Mouse (Mus musculus) layer of hippocampus, postnatal 36 days (tissue): Measurements from ENCODE around the gene 4933425L06Rik. TPM values are rescaled to one million over a fixed set of nuclear protein-coding genes. Genes with fewer than 3 reads are reported as not detected.
A peak's percentile ranks its signal among the peaks of the same experiment; 100 is the strongest.

Experiments used
- DNase-seq, 2 experiments: peaks; one replicate each; pipeline ENCODE4 v3.0.0; 2022
- total RNA-seq, 2 experiments: library from RNA; stranded (reverse); gene quantifications; 2 replicates each; pipeline ENCODE4 v1.2.3; 2021

Gene 4933425L06Rik
- total RNA-seq, result not detected

- DNase-seq, result no peak
These were observed at the start of gene 4933425L06Rik for GRCm38 (mm10) chr13:105081862-105082261. 4933425L06Rik (plus strand) TSS chr13:105082122.

GRCm38 (mm10) chr13:105037816-105038215 is 44.1 kb upstream of the 4933425L06Rik start:
- no peak for DNase-seq

- no peak for DNase-seq
These were observed 43.6 kb upstream of the 4933425L06Rik start for GRCm38 (mm10) chr13:105038334-105038733.

- no peak for DNase-seq
These were observed 38.0 kb upstream of the 4933425L06Rik start for GRCm38 (mm10) chr13:105043882-105044281.

GRCm38 (mm10) chr13:105047377-105047776 is 34.5 kb upstream of the 4933425L06Rik start:
- DNase-seq, result no peak

GRCm38 (mm10) chr13:105048662-105049061 is 33.3 kb upstream of the 4933425L06Rik start:
- DNase-seq, result no peak

- no peak for DNase-seq
These were observed 30.5 kb upstream of the 4933425L06Rik start for GRCm38 (mm10) chr13:105051432-105051831.

GRCm38 (mm10) chr13:105053618-105054017 is 28.3 kb upstream of the 4933425L06Rik start:
- peak; percentile 47 to 52 for DNase-seq

- DNase-seq, result peak; percentile 79 to 81
These were observed 27.6 kb upstream of the 4933425L06Rik start, which contains the start of gene Rgs7bp for GRCm38 (mm10) chr13:105054181-105054940. Rgs7bp (minus strand) TSS chr13:105054930.

- no peak for DNase-seq
These were observed 27.0 kb upstream of the 4933425L06Rik start for GRCm38 (mm10) chr13:105054941-105055309.

- no peak for DNase-seq
These were observed 26.5 kb upstream of the 4933425L06Rik start for GRCm38 (mm10) chr13:105055374-105055773.

- no peak for DNase-seq
These were observed 15.8 kb upstream of the 4933425L06Rik start for GRCm38 (mm10) chr13:105066119-105066518.

GRCm38 (mm10) chr13:105066890-105067845 is 14.8 kb upstream of the 4933425L06Rik start:
- no peak for DNase-seq

GRCm38 (mm10) chr13:105089276-105089675 is 7.4 kb downstream of the 4933425L06Rik start:
- no peak for DNase-seq

- no peak for DNase-seq
These were observed 14.4 kb downstream of the 4933425L06Rik start for GRCm38 (mm10) chr13:105096316-105096715.

GRCm38 (mm10) chr13:105100705-105101104 is 18.8 kb downstream of the 4933425L06Rik start:
- no peak for DNase-seq

GRCm38 (mm10) chr13:105104385-105104784 is 22.5 kb downstream of the 4933425L06Rik start:
- DNase-seq, result no peak

GRCm38 (mm10) chr13:105111599-105111998 is 29.7 kb downstream of the 4933425L06Rik start:
- no peak for DNase-seq

- no peak for DNase-seq
These were observed 39.7 kb downstream of the 4933425L06Rik start for GRCm38 (mm10) chr13:105121617-105122016.

- no peak for DNase-seq
These were observed 40.2 kb downstream of the 4933425L06Rik start for GRCm38 (mm10) chr13:105122092-105122491.

GRCm38 (mm10) chr13:105130080-105130479 is 48.2 kb downstream of the 4933425L06Rik start:
- no peak for DNase-seq

GRCm38 (mm10) chr13:105132370-105132769 is 50.4 kb downstream of the 4933425L06Rik start:
- DNase-seq, result no peak

- no peak for DNase-seq
These were observed 50.9 kb downstream of the 4933425L06Rik start for GRCm38 (mm10) chr13:105132776-105133175.
